Mouse (Mus musculus) testis, adult 2 months (tissue): Measurements from ENCODE around the gene Dock10.

Experiments used
- CTCF ChIP-seq: fragments of 200-500 bp; IDR thresholded peaks from 2 replicates; pipeline ENCODE4 v1.5.1; 2012; ENCODE audit warnings: low read depth, mild to moderate bottlenecking, inconsistent platforms, low read length, moderate library complexity; ENCODE audit not compliant: control insufficient read depth, insufficient read depth, insufficient replicate concordance
- POLR2A ChIP-seq: fragments of 200-500 bp; IDR thresholded peaks from 2 replicates; pipeline ENCODE4 v1.6.1; 2012; ENCODE audit warnings: low read depth, mild to moderate bottlenecking, inconsistent platforms, low read length, moderate library complexity; ENCODE audit not compliant: control insufficient read depth

DNA sequence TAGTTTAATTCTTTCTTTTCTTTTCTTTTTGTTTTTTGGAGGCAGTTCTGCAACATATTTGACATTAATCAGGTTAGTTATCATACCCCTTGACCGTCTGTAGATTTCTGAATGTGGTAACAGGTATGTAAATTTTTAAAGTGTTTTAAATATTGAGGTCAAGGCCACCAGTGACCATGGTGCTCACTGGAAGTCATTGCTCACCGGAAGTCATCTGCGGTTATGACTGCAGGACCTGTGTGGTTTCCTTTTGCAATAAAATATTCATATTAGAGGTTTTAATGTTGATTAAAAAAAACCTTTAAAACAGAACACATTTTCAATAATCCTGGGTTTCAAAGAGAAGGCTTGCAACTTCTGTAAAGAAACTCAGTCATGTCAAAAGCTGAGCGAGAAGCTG, 28.2 kb downstream of the Dock10 start:
- TF ChIP-seq POLR2A (no peak), CTCF (no peak)
